Mouse (Mus musculus) E14TG2a.4 (cell line): ENCODE data around the gene Cryge.
A peak's percentile ranks its signal among the peaks of the same experiment; 100 is the strongest.
"Not testable (repeated sequence)": the region's sequence is repeated elsewhere in the genome, so short reads cannot be mapped to it uniquely, and the experiment has no call there.

Experiments
- H3K27me3 ChIP-seq: 2 replicates; pipeline ENCODE4 v1.6.1; 2014; ENCODE audit warnings: low read length, control low read depth; ENCODE audit not compliant: insufficient read depth
- H3K36me3 ChIP-seq: 2 replicates; pipeline ENCODE4 v1.6.1; 2014; ENCODE audit warnings: low read length, control low read depth; ENCODE audit not compliant: insufficient read depth
- H3K4me1 ChIP-seq: replicated peaks from 2 replicates; pipeline ENCODE4 v1.6.1; 2014; ENCODE audit warnings: low read depth, low read length, control low read depth
- H3K4me3 ChIP-seq: replicated peaks from 2 replicates; pipeline ENCODE4 v1.5.1; 2014; ENCODE audit warnings: mild to moderate bottlenecking, low read length
- H3K9me3 ChIP-seq: 2 replicates; pipeline ENCODE4 v1.6.1; 2014; ENCODE audit warnings: low read length, control low read depth
- CTCF ChIP-seq: conservative IDR thresholded peaks from 2 replicates; pipeline ENCODE4 v1.5.1; 2014; ENCODE audit warnings: low read length
- NANOG ChIP-seq: IDR thresholded peaks from 2 replicates; pipeline ENCODE4 v1.6.1; 2014; ENCODE audit warnings: borderline replicate concordance, low read length, mixed read lengths
- POU5F1 ChIP-seq: IDR thresholded peaks from 2 replicates; pipeline ENCODE4 v1.6.1; 2014; ENCODE audit warnings: low read length, borderline replicate concordance

The Cryge gene

DNA sequence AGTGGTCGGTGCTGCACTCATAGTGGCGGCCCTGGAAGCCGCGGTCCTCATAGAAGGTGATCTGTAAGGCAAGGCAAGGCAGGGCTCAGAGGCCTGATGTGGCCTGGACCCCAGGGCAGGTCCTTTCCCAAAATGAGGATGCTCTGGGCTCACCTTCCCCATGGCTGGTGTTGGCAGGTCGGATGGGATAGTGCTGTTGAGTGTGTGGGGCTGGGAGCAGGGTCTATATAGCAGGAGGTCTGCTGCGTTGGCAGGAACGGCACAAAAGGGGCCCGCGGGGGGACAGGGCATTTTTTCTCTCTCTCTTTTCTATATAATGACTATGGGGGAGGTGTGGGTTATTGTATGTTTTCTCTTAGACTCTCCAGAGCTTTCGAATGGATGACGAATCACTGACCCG, at the start of gene Cryge:
Cryge (minus strand) TSS at position 198 of the 400 bp plus-strand sequence.
- peaks cover 12% of the 10 kb centered on the region for H3K27me3 ChIP-seq
- H3K4me3 ChIP-seq: peak within 1 kb of the TSS; percentile 39
- H3K9me3 ChIP-seq, H3K36me3 ChIP-seq: not testable (repeated sequence)
- peaks cover 29% of the 10 kb centered on the region for H3K4me1 ChIP-seq

DNA sequence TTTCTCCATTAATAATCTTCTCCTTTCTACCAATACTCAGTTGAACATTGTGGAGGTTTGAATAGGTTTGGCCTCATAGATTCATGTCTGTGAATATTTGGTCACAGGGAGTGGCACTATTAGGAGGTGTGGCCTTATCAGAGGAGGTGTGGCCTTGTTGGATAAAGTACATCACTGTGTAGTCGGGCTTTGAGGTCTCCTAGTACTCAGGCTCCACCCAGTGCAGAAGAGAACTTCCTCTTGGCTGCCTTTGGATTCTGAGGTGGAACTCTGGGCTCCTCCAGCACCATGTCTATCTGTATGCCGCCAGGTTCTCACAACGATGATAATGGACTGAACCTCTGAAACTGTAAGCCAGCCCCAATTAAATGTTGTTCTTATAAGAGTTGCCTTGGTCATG, 46.0 kb upstream of the Cryge start:
- H3K36me3 ChIP-seq: no peaks in the 10 kb centered on the region
- peaks cover under 1% of the 10 kb centered on the region; the same call in 1 of the 2 replicates for H3K27me3 ChIP-seq
- H3K9me3 ChIP-seq: no peaks in the 10 kb centered on the region
- H3K4me3 ChIP-seq: no peak overlapping the region
- no peaks in the 10 kb centered on the region for H3K4me1 ChIP-seq
- TF ChIP-seq POU5F1 (no peak), CTCF (no peak), NANOG (no peak)

DNA sequence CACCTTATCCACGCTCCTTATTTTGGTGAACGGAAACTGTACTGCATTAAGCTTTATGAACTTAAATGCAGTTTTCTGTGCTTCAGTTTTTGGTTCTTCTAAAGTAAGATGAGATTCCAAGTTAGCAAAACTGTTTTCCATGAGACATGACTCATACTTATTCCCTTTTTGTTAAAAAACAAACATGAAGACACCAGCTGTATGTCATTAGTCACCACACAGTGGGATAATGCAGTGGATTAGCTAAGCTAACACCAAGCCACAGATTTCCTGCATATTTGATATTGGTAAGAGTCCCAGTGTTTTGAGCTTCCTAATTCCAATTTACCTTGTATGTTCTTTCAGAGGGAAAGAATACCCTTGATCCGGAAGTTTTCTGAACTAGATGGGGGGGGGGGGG, 40.6 kb upstream of the Cryge start:
- Histone ChIP-seq H3K4me1 (no peaks in the 10 kb centered on the region), H3K36me3 (no peaks in the 10 kb centered on the region), H3K4me3 (no peak overlapping the region), H3K27me3 (no peaks in the 10 kb centered on the region), H3K9me3 (no peaks in the 10 kb centered on the region)
- TF ChIP-seq CTCF (no peak), NANOG (no peak), POU5F1 (no peak)

DNA sequence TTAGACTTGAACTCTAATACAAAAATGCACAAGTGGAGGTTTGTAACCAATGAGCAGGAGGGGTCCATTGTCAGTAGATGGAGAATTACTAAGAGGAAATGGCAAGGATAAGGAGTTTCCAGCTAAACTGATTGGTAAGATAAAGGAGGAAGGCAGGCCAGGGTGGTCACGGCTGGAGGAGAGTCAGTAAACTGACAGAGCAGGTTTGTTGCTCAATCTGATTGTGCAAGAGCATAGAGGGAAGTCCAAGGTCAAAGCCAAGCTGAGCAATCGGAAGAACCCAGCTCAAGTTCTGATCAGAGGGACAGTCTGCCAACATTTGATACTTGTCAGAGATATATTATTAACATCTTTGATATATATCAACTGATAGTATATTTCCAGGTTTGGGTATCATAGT, 39.4 kb upstream of the Cryge start:
- TF ChIP-seq NANOG: no peak
- TF ChIP-seq CTCF: no peak
- no peak for TF ChIP-seq POU5F1
- Histone ChIP-seq H3K4me1 (no peaks in the 10 kb centered on the region), H3K27me3 (no peaks in the 10 kb centered on the region), H3K36me3 (no peaks in the 10 kb centered on the region), H3K9me3 (no peaks in the 10 kb centered on the region), H3K4me3 (no peak overlapping the region)

DNA sequence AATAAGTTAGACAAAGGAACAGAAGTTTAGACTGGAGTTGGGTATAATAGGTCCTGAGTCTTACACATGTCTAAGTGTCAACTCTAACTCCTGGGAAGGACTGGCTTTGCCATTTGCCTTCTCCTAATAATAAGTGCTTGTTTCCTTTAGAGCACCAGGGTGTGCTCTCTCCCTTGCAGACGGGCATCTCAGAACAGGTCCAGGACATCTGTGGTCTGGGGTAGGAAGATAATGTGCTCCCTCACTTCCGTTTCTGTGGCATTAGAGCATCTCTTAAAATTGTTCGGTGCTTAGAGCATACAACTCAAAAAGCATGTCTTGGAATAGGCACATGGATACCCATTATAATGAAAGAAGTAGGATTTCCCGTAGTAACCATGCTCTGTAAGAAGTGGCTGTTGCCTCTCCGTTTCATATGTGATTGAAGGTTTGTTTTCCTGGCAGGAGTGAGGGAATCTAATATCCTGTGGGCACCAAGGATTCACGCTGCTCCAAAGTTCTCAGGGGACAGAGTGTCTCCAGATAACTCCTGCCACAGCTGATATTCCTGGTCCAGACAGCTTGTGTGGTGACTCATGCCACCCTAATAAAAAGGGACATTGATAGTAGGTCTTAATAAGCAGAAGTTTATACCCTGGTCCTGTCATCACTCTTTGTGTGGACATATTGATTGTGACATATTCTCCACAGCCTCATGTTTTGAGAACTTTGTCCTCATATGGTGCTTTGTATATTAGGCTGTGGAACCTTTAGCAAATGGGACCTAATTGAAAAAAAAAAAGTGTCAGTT, 37.8 kb upstream of the Cryge start:
- Histone ChIP-seq H3K9me3 (no peaks in the 10 kb centered on the region), H3K36me3 (no peaks in the 10 kb centered on the region), H3K4me1 (no peaks in the 10 kb centered on the region), H3K4me3 (no peak overlapping the region), H3K27me3 (no peaks in the 10 kb centered on the region)
- TF ChIP-seq CTCF (no peak), POU5F1 (no peak), NANOG (no peak)

DNA sequence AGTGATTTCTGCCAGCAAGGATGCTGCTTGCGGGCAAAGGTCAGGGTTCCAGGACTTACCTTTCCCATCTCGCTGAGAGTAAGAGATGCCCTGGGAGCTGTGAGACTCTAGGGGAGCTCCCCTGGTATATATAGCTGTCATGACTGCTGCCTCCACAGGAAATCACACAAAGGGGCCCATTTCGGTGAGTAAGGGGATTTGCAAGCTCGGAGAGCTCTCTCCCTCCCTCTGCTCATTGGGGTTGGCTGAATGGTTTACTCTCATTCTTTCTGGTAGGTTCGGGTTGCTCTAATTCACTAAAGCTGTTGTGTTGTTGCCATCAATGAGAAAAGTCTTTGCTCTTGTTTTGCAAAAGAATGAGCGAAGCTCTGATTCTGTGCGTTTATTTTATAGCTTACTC, 31.2 kb upstream of the Cryge start, which contains the start of gene Crygb:
Crygb (minus strand) TSS at position 101 of the 400 bp plus-strand sequence.
- H3K36me3 ChIP-seq: no peaks in the 10 kb centered on the region
- peaks cover 4% of the 10 kb centered on the region for H3K4me1 ChIP-seq
- TF ChIP-seq NANOG: no peak
- TF ChIP-seq POU5F1: no peak
- TF ChIP-seq CTCF: no peak
- H3K4me3 ChIP-seq: peak within 1 kb of the TSS; percentile 32
- no peaks in the 10 kb centered on the region for H3K9me3 ChIP-seq
- H3K27me3 ChIP-seq: peaks cover 9% of the 10 kb centered on the region

DNA sequence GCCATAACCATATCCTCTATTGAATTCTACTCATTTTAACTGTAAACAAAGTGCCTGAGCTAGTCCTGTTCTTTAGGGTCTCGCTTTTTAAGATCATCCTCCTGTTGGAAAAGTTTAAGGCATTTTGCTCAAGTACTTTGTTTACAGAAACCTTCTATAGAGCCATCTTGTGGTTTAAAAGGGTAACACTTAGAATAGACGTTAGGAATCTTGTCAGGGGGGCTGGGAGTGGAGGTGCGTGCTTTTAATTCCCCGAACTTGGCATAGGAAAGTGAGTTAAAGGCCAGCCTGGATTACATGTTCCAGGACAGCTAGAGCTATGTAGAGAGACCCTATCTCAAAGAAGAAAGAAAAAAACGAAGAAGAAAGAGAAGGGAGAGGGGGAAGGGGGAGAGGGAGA, 24.7 kb upstream of the Cryge start:
- H3K9me3 ChIP-seq: no peaks in the 10 kb centered on the region
- H3K27me3 ChIP-seq: no peaks in the 10 kb centered on the region
- no peaks in the 10 kb centered on the region for H3K36me3 ChIP-seq
- H3K4me3 ChIP-seq: no peak overlapping the region
- TF ChIP-seq POU5F1: no peak
- peaks cover 6% of the 10 kb centered on the region; the same call in 1 of the 2 replicates for H3K4me1 ChIP-seq

DNA sequence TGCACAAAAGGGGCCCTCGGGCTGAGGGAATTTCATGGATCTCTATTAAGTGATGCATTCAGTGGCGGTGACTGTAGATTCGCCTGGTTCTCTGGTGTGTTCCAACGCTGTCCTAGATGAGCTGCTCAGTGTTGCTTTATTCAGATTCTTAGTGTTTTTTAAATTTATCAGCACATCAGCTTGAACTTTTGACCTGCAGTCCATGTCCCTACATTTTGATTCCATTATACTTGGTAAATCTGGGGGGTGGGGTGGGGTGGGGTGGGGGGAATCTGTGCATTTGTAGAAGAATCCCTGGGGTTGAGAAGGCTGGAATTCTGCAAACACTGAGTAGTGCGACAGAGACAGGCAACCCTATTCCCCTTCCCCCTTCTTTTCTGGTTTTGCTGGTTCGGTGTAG, 22.6 kb upstream of the Cryge start, which contains the start of gene Crygc:
Crygc (minus strand) TSS at position 101 of the 400 bp plus-strand sequence.
- H3K4me1 ChIP-seq: peaks cover 10% of the 10 kb centered on the region
- no peaks in the 10 kb centered on the region for H3K9me3 ChIP-seq
- H3K36me3 ChIP-seq: no peaks in the 10 kb centered on the region
- H3K4me3 ChIP-seq: peak within 1 kb of the TSS; percentile 50
- H3K27me3 ChIP-seq: no peaks in the 10 kb centered on the region
- no peak for TF ChIP-seq CTCF

DNA sequence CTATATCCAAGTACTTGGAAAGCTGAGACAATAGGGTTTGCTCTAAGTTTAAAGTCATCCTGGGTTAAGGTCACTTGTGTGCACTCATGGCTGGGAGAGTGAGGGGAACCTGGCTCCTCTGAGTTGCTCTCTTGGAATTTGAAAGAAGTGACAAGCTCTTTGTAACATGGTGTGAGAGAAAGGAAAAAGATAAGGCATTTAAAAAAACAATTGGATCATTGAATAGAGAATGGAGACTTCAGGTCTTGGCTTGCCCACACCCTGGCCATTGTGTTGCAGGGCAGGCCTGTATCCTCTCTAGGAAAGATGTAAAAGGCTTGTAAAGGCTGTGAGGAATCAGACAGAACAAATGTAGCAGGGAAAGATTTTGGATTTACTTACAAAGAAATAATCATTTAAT, 16.9 kb upstream of the Cryge start:
- Histone ChIP-seq H3K4me1 (peaks cover 15% of the 10 kb centered on the region), H3K36me3 (no peaks in the 10 kb centered on the region), H3K9me3 (peaks cover 27% of the 10 kb centered on the region), H3K4me3 (no peak overlapping the region), H3K27me3 (0 out of 2 replicates have a peak, but pooled peaks cover under 1% of the 10 kb centered on the region)
- TF ChIP-seq NANOG: peak; percentile 59
- no peak for TF ChIP-seq CTCF
- no peak for TF ChIP-seq POU5F1
